Mouse (Mus musculus): ENCODE results near the gene Castor1. TPM values are rescaled to one million over a fixed set of nuclear protein-coding genes. Genes with fewer than 3 reads are reported as not detected.

The Castor1 gene
- polyA plus RNA-seq, 1 experiment from 2014 or later = 2.1 TPM

- H3K36me3 ChIP-seq (ENCODE audit: control insufficient read depth, insufficient read depth, low read length) = no peaks in the 10 kb centered on the region
- H3K27me3 ChIP-seq (ENCODE audit: control insufficient read depth, insufficient read depth, low read length) = peaks cover 36% of the 10 kb centered on the region
- H3K4me1 ChIP-seq (ENCODE audit: control insufficient read depth, insufficient read depth, low read length) = 0 out of 2 replicates have a peak, but pooled peaks cover 4% of the 10 kb centered on the region
- ATAC-seq (ENCODE audit: low FRiP score, low TSS enrichment) (no peak), DNase-seq (no peak)
- H3K27ac ChIP-seq (replicated peaks; ENCODE audit: low read depth, low read length) = no peak overlapping the region
- peak overlapping the region; percentile 82 for H3K4me2 ChIP-seq (ENCODE audit: low read length)
- no peaks in the 10 kb centered on the region for H3K9me3 ChIP-seq (ENCODE audit: control insufficient read depth, low read length)
- 4% methylated on average over 11 of the region's 13 CpGs for WGBS
- no peak overlapping the region for H3K9ac ChIP-seq (replicated peaks; ENCODE audit: low read length)
- H3K4me3 ChIP-seq (replicated peaks; ENCODE audit: low read depth, low read length) = peak overlapping the region; percentile 42
Measured at GRCm38 (mm10) chr11:4267202-4267578, 49.2 kb downstream of the Castor1 start.

DNA sequence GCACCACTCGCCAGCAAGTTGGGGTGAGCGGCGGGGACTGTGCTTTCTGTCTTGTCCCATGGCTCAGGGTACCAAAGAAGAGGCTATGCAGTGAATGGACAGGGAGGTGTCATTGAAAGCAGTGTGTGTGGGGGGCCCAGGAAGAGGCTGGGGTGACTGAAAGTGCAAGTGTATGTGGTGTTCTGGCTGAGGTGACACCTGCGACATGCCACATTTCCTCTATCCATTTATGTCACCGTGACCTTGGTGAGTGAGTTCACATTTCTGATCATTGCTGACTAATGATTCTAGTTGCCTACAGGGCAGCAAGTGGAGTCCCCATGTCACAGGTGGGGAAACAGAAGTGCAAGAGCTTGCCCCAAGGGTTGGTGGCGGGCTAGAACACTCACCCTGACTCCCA is 50.5 kb downstream of the Castor1 start:
- WGBS = 84% methylated on average over 6 of the region's 6 CpGs
- Histone ChIP-seq H3K9me3 (ENCODE audit: control insufficient read depth, low read length) (no peaks in the 10 kb centered on the region), H3K27ac (replicated peaks; ENCODE audit: low read depth, low read length) (no peak overlapping the region), H3K9ac (replicated peaks; ENCODE audit: low read length) (no peak overlapping the region), H3K4me2 (ENCODE audit: low read length) (no peak overlapping the region), H3K36me3 (ENCODE audit: control insufficient read depth, insufficient read depth, low read length) (no peaks in the 10 kb centered on the region), H3K27me3 (ENCODE audit: control insufficient read depth, insufficient read depth, low read length) (peaks cover 36% of the 10 kb centered on the region), H3K4me3 (replicated peaks; ENCODE audit: low read depth, low read length) (no peak overlapping the region), H3K4me1 (ENCODE audit: control insufficient read depth, insufficient read depth, low read length) (0 out of 2 replicates have a peak, but pooled peaks cover 4% of the 10 kb centered on the region)
- no peak for ATAC-seq (ENCODE audit: low FRiP score, low TSS enrichment)
- no peak for DNase-seq

DNA sequence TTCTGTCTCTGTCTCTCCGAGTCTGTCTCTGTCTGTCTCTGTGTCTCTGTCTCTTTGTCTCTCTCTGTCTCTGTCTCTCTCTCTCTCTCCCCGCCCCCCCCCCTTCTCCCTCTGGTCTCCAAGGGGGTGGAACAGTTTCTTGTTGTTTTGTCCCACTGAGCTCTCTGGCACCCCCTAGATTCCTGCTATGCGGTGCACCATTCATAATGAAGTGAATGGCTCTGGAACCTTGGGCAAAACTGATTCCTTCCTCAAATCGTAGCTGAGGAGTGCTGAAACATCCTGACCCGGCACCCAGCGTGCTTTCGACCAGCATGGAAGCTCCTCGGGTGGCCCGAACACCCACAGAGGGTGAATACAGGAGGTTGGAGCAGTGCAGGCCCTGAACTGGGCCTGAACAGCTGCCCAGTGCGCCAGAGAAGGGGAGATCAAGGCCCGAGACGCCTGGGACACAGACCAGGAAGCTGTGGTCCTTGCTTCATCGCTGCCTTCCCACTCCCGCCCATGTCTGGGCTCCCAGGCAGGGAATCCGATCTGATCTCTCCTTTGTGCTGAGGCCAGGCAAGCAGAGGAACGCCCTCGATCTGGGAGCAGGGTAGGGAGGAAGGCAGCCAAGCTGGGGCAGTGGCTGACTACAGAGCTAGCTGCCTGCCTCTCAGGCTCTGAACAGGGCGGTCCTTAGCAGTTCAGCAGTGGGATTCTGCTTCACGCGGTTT is 52.9 kb downstream of the Castor1 start:
- ATAC-seq (ENCODE audit: low FRiP score, low TSS enrichment) = no peak
- 17% methylated on average over 19 of the region's 20 CpGs for WGBS
- Histone ChIP-seq H3K4me1 (ENCODE audit: control insufficient read depth, insufficient read depth, low read length) (0 out of 2 replicates have a peak, but pooled peaks cover 4% of the 10 kb centered on the region), H3K4me2 (ENCODE audit: low read length) (no peak overlapping the region), H3K27me3 (ENCODE audit: control insufficient read depth, insufficient read depth, low read length) (peaks cover 23% of the 10 kb centered on the region), H3K9me3 (ENCODE audit: control insufficient read depth, low read length) (no peaks in the 10 kb centered on the region), H3K9ac (replicated peaks; ENCODE audit: low read length) (no peak overlapping the region), H3K4me3 (replicated peaks; ENCODE audit: low read depth, low read length) (no peak overlapping the region), H3K27ac (replicated peaks; ENCODE audit: low read depth, low read length) (no peak overlapping the region), H3K36me3 (ENCODE audit: control insufficient read depth, insufficient read depth, low read length) (no peaks in the 10 kb centered on the region)
- no peak for DNase-seq

DNA sequence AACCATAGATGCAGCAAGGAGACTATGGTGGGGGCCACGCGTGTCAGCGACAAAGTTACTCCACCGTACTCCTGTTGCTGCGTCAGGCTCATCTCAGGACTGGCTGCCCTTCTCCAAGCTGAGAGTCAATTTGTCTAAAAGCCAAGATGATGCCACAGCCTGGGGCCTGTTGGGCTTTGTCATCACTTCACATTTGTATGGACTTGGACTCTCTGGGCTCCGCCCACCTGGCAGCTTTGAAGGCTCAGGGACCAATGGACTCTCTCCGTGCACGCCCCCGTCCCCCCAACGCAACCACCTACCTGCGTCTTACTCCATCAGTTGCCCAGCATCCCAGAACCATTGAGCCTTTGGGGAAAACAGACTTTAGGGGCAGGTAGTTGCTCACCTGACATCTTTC is 53.5 kb downstream of the Castor1 start:
- no peak overlapping the region for H3K4me3 ChIP-seq (replicated peaks; ENCODE audit: low read depth, low read length)
- ATAC-seq (ENCODE audit: low FRiP score, low TSS enrichment) = no peak
- no peaks in the 10 kb centered on the region for H3K36me3 ChIP-seq (ENCODE audit: control insufficient read depth, insufficient read depth, low read length)
- H3K27ac ChIP-seq (replicated peaks; ENCODE audit: low read depth, low read length) = no peak overlapping the region
- H3K9me3 ChIP-seq (ENCODE audit: control insufficient read depth, low read length) = no peaks in the 10 kb centered on the region
- DNase-seq = no peak
- H3K4me1 ChIP-seq (ENCODE audit: control insufficient read depth, insufficient read depth, low read length) = 0 out of 2 replicates have a peak, but pooled peaks cover 4% of the 10 kb centered on the region
- H3K27me3 ChIP-seq (ENCODE audit: control insufficient read depth, insufficient read depth, low read length) = peaks cover 19% of the 10 kb centered on the region
- H3K4me2 ChIP-seq (ENCODE audit: low read length) = no peak overlapping the region
- WGBS = 59% methylated on average over 11 of the region's 11 CpGs
- no peak overlapping the region for H3K9ac ChIP-seq (replicated peaks; ENCODE audit: low read length)

Other genes starting within 250 kb of the Castor1 start
- gene 4930556J24Rik, start 241.4 kb upstream of the Castor1 start, polyA plus RNA-seq (2014; fragmentation: Nextera tagmentation; extraction: Ambion mirVana) = 0.24 TPM in 1 of 2 replicates, not detected in the other
- 3.6 and 4.2 TPM in 2 replicates for gene Gal3st1, start 234.6 kb upstream of the Castor1 start, polyA plus RNA-seq (2014; fragmentation: Nextera tagmentation; extraction: Ambion mirVana)
- gene Sec14l4, start 186.8 kb upstream of the Castor1 start, polyA plus RNA-seq (2014; fragmentation: Nextera tagmentation; extraction: Ambion mirVana) = not detected in 2 replicates
- gene Sec14l3, start 153.4 kb upstream of the Castor1 start, polyA plus RNA-seq (2014; fragmentation: Nextera tagmentation; extraction: Ambion mirVana) = 0.38 and 0.77 TPM in 2 replicates
- gene Mtfp1, start 122.8 kb upstream of the Castor1 start, polyA plus RNA-seq (2014; fragmentation: Nextera tagmentation; extraction: Ambion mirVana) = 7.6 and 9.1 TPM in 2 replicates
- 2.0 and 3.3 TPM in 2 replicates for gene Sec14l2, start 94.8 kb upstream of the Castor1 start, polyA plus RNA-seq (2014; fragmentation: Nextera tagmentation; extraction: Ambion mirVana)
- gene Rnf215, start 83.0 kb upstream of the Castor1 start, polyA plus RNA-seq (2014; fragmentation: Nextera tagmentation; extraction: Ambion mirVana) = 52.7 and 52.9 TPM in 2 replicates
- gene Ccdc157, start 57.9 kb upstream of the Castor1 start, polyA plus RNA-seq (2014; fragmentation: Nextera tagmentation; extraction: Ambion mirVana) = 4.8 and 7.1 TPM in 2 replicates
- gene Sf3a1, start 57.9 kb upstream of the Castor1 start, polyA plus RNA-seq (2014; fragmentation: Nextera tagmentation; extraction: Ambion mirVana) = 47.6 and 64.3 TPM in 2 replicates
- 21.5 and 23.8 TPM in 2 replicates for gene Tbc1d10a, start 31.4 kb upstream of the Castor1 start, polyA plus RNA-seq (2014; fragmentation: Nextera tagmentation; extraction: Ambion mirVana)
- 0.12 TPM in 1 of 2 replicates, not detected in the other for gene Osm, start 18.2 kb downstream of the Castor1 start, polyA plus RNA-seq (2014; fragmentation: Nextera tagmentation; extraction: Ambion mirVana)
- not detected in 2 replicates for gene Lif, start 39.3 kb downstream of the Castor1 start, polyA plus RNA-seq (2014; fragmentation: Nextera tagmentation; extraction: Ambion mirVana)
- 0.14 TPM in 1 of 2 replicates, not detected in the other for gene Hormad2, start 222.9 kb downstream of the Castor1 start, polyA plus RNA-seq (2014; fragmentation: Nextera tagmentation; extraction: Ambion mirVana)

Data from midbrain, embryonic 14.5 days (tissue).